Mouse (Mus musculus) hindbrain, embryonic 15.5 days (tissue): ENCODE data around the gene A930002H24Rik. TPM values are rescaled to one million over a fixed set of nuclear protein-coding genes. Genes with fewer than 3 reads are reported as not detected.

Experiments used
- ATAC-seq: fragments of 200-750 bp; cut with Nextera tagmentation; 2 replicates; pipeline ENCODE4 v1.8.0; 2017; ENCODE audit warnings: low read depth, moderate number of reproducible peaks, moderate TSS enrichment; ENCODE audit not compliant: low FRiP score
- H3K27ac ChIP-seq: fragments of 300-500 bp; sonication (generic); replicated peaks from 2 replicates; pipeline ENCODE4 v1.5.1; 2015; ENCODE audit warnings: mild to moderate bottlenecking, inconsistent platforms
- H3K27me3 ChIP-seq: fragments of 300-500 bp; sonication (generic); 2 replicates; pipeline ENCODE4 v1.6.1; 2015; ENCODE audit warnings: control low read depth, inconsistent platforms
- H3K36me3 ChIP-seq: fragments of 300-500 bp; sonication (generic); 2 replicates; pipeline ENCODE4 v1.6.1; 2015; ENCODE audit warnings: control low read depth, inconsistent platforms
- H3K4me1 ChIP-seq: fragments of 300-500 bp; sonication (generic); replicated peaks from 2 replicates; pipeline ENCODE4 v1.6.1; 2015; ENCODE audit warnings: control low read depth, inconsistent platforms
- H3K4me2 ChIP-seq: fragments of 300-500 bp; sonication (generic); 2 replicates; pipeline ENCODE4 v1.6.1; 2015; ENCODE audit warnings: moderate library complexity, mild to moderate bottlenecking, inconsistent platforms
- H3K4me3 ChIP-seq: fragments of 300-500 bp; sonication (generic); 2 replicates; pipeline ENCODE4 v1.5.1; 2015; ENCODE audit warnings: mild to moderate bottlenecking, inconsistent platforms
- H3K9ac ChIP-seq: fragments of 300-500 bp; sonication (generic); 2 replicates; pipeline ENCODE4 v1.6.1; 2015; ENCODE audit warnings: inconsistent platforms
- H3K9me3 ChIP-seq: fragments of 300-500 bp; sonication (generic); 2 replicates; pipeline ENCODE4 v1.6.1; 2016; ENCODE audit warnings: control low read depth, inconsistent platforms
- WGBS: fragments of 180-500 bp; shearing (Covaris S2); methylation state at CpG from one replicate; pipeline ENCODE4 v1.1.7; 2015; 5-methylcytosine and 5-hydroxymethylcytosine counted together
- polyA plus RNA-seq: library from polyadenylated mRNA; unstranded; fragments of >200 nt; fragmentation: Nextera tagmentation; extraction: Ambion mirVana; gene quantifications from 2 replicates; pipeline ENCODE4 v1.2.1, GENCODE M21; 2015

Gene A930002H24Rik
- polyA plus RNA-seq = 3.1 and 3.3 TPM in 2 replicates

DNA sequence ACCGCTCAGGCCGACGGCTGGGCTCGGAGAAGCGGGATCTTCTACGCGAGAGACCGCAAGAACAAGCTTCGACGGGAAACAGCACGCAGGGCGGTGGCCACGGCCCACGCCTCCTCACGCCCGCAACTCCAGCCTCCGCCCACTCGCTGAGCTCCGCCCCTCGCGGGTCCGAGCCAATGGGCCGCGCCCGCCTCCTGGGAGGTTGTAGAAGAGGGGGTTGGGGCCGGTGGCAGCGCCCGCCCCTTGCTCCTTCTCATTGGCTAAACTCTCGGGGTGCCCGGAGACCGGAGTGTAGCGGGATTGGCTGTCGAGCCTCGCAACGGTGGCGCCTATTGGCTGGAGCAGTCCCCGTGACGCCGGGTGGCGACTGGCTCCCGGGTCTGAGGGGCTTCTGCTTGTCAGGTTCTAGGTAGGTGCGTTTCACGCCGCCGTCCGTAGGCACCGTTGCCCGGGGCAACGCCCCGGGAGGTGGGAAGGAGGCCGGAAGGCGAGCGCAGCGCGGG, at the start of gene A930002H24Rik:
Gene A930002H24Rik, minus strand, starts transcription at position 145 of the 503 bp plus-strand sequence.
- Histone ChIP-seq H3K4me3 (peak within 1 kb of the TSS; percentile 98), H3K36me3 (no peaks in the 10 kb centered on the region), H3K9ac (peak within 1 kb of the TSS; percentile 97), H3K27ac (peak within 1 kb of the TSS; percentile 97), H3K27me3 (no peaks in the 10 kb centered on the region), H3K4me1 (peaks cover 16% of the 10 kb centered on the region), H3K4me2 (peak within 1 kb of the TSS; percentile 89), H3K9me3 (no peaks in the 10 kb centered on the region)
- peak; percentile 100 for ATAC-seq
- WGBS = under 1% methylated on average over 54 of the region's 55 CpGs

DNA sequence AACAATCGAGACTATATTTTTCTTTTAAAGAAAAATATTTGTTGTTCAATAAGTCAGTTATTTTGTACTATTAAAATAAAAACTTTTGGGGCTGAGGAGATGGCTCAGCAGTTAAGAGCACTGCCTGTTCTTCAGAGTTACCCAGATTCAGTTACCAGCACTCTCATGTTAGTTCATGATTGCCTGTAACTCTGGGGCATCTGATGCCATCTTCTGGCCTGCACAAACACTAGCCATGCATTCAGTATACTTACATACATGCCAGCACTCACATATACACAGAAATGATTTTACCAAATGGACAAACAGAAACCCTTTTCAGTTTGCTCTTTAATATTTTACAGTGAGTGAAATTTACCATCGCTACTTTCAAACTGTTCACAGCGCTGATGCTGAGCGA, 45.7 kb upstream of the A930002H24Rik start:
- Histone ChIP-seq H3K4me3 (no peak overlapping the region), H3K27me3 (no peaks in the 10 kb centered on the region), H3K27ac (no peak overlapping the region), H3K9me3 (no peaks in the 10 kb centered on the region), H3K4me1 (no peaks in the 10 kb centered on the region), H3K9ac (no peak overlapping the region), H3K36me3 (peaks cover 6% of the 10 kb centered on the region), H3K4me2 (no peak overlapping the region)
- 96% methylated on average over 4 of the region's 4 CpGs for WGBS
- no peak for ATAC-seq

DNA sequence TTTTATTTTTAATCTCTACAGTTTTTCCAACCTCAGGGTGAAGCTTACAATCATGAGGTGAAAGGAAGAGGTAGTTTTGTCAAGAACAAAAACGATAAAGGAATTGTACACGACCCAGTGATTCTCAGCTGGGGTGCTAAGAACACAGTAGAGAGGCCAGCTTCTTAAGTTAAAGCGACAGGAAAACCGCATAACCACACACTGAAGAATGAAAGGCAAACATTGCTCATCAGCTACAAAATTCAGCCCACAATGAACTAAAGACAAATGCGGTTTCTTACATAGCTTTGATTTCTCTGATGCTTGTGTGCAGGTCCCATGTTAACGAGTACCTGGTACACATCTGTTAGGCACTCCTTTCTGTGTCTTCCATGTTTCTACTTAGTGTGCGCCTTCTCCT, 33.5 kb upstream of the A930002H24Rik start:
- ATAC-seq = no peak
- Histone ChIP-seq H3K9ac (no peak overlapping the region), H3K4me1 (no peaks in the 10 kb centered on the region), H3K27me3 (no peaks in the 10 kb centered on the region), H3K4me2 (no peak overlapping the region), H3K36me3 (peaks cover 4% of the 10 kb centered on the region; the same call in 1 of the 2 replicates), H3K27ac (no peak overlapping the region), H3K4me3 (no peak overlapping the region), H3K9me3 (no peaks in the 10 kb centered on the region)
- 84% methylated on average over 7 of the region's 7 CpGs for WGBS

DNA sequence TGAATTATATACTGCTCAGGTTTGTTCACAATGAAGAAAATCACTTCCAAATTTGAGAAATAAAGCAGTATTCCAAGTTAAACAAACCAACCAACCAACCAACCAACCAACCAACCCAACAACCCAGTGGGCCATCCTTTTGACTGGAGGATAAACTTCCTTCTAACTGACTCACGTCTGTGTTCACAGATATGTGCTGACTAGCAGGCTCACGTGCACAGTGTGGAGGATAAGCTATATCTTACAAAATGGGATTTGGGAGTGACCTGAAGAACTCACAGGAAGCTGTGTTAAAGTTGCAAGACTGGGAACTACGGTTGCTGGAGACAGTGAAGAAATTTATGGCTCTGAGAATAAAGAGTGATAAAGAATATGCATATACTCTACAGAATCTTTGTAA, 32.2 kb upstream of the A930002H24Rik start:
- no peak overlapping the region for H3K4me3 ChIP-seq

DNA sequence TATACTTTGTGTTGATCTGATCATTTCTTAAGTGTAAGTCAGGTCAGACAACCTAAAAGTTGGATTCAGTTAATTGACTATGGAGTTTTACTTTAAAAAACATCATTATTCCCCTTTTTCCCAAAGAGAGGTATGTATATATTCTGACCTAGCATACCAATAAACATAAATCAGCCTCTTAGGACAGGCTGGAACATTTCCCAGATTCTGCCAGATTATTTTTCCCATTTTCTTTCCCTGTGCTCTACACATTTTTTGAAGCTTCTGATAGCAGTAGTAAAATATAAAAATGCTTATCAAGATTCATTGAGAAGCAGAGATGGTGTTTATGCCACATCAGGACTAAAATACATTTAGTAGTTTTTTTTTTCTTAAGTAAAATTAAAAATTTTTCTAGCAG, 27.0 kb upstream of the A930002H24Rik start:
- Histone ChIP-seq H3K4me3 (no peak overlapping the region), H3K27me3 (no peaks in the 10 kb centered on the region), H3K4me2 (no peak overlapping the region), H3K27ac (no peak overlapping the region), H3K9ac (no peak overlapping the region), H3K9me3 (no peaks in the 10 kb centered on the region), H3K36me3 (no peaks in the 10 kb centered on the region), H3K4me1 (no peaks in the 10 kb centered on the region)
- no peak for ATAC-seq

More for the DNA sequence above, 32.2 kb upstream of the A930002H24Rik start:
- no peak overlapping the region for H3K9ac ChIP-seq
- peaks cover 4% of the 10 kb centered on the region; the same call in 1 of the 2 replicates for H3K36me3 ChIP-seq
- no peak overlapping the region for H3K27ac ChIP-seq
- no peaks in the 10 kb centered on the region for H3K9me3 ChIP-seq
- H3K4me1 ChIP-seq = no peaks in the 10 kb centered on the region
- WGBS = 90% methylated on average over 3 of the region's 3 CpGs
- ATAC-seq = no peak
- H3K4me2 ChIP-seq = no peak overlapping the region
- no peaks in the 10 kb centered on the region for H3K27me3 ChIP-seq

DNA sequence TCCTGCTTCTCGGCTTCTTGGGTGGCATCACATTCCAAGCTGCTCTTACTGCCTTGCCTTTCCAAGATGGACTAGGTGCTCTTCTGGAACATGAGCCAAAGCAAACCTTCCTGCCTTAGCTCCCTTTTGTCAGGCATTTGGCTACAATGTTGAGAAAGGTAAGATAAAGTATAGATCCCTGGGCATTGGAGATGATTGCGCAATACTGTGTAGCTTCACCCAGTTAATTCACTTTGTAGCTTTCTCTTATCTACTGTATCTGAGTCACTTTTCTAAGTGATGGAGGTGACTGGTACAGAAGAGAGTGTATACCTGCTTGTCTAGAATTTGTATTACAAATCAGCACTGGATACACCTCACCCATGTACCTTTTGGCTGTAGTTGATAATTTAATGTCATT, 23.4 kb upstream of the A930002H24Rik start:
- 97% methylated on average over 2 of the region's 2 CpGs for WGBS
- no peaks in the 10 kb centered on the region for H3K27me3 ChIP-seq
- no peak for ATAC-seq

DNA sequence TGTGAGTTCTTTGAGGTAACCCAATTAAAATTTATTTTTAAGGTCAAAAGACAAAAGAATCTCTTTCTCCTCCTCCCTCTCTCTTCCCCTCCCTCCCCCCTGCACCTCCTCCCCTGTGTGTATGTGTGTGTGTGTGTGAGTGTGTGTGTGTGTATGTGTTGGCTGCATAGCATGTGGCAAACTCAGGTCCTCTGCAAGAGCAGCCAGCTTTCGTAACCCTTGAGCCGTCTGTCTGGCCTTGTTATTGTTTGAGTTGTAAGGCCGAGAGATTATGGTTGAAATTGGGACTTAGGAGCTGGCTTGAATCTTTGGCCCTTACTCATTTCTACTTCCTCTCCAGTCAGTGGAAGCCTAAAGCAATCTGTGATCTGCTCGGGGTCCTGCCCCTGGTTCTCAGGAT, 16.4 kb upstream of the A930002H24Rik start:
- 89% methylated on average over 4 of the region's 4 CpGs for WGBS
- Histone ChIP-seq H3K4me3 (no peak overlapping the region), H3K9me3 (no peaks in the 10 kb centered on the region), H3K9ac (no peak overlapping the region), H3K27me3 (no peaks in the 10 kb centered on the region), H3K4me2 (no peak overlapping the region), H3K36me3 (no peaks in the 10 kb centered on the region), H3K27ac (no peak overlapping the region), H3K4me1 (no peaks in the 10 kb centered on the region)
- no peak for ATAC-seq

More for the DNA sequence above, 23.4 kb upstream of the A930002H24Rik start:
- Histone ChIP-seq H3K9me3 (no peaks in the 10 kb centered on the region), H3K4me3 (no peak overlapping the region), H3K4me2 (no peak overlapping the region), H3K9ac (no peak overlapping the region), H3K4me1 (no peaks in the 10 kb centered on the region), H3K27ac (no peak overlapping the region), H3K36me3 (no peaks in the 10 kb centered on the region)

DNA sequence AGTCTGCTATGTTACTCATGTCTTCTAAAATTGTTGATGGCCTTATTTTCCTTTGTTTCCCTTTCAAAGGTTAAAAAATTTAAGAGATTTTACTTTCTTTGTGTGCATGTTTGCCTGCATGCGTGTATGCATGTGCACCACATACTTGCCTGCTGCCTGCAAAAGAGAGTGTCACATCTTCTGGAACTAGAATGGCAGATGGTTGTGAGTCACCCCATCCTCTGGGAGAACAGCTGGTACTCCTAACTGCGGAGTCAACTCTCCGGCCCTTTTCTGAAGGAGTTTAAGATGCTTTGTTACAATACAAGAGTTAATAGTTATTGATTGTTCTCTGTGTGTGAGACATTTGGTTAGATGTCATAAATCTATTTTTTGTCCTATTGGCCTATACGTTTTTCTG, 15.3 kb upstream of the A930002H24Rik start:
- Histone ChIP-seq H3K36me3 (no peaks in the 10 kb centered on the region), H3K9me3 (no peaks in the 10 kb centered on the region), H3K4me1 (no peaks in the 10 kb centered on the region), H3K4me3 (no peak overlapping the region), H3K4me2 (no peak overlapping the region), H3K27me3 (no peaks in the 10 kb centered on the region), H3K9ac (no peak overlapping the region), H3K27ac (no peak overlapping the region)
- no peak for ATAC-seq
- WGBS = 66% methylated on average over 4 of the region's 4 CpGs

DNA sequence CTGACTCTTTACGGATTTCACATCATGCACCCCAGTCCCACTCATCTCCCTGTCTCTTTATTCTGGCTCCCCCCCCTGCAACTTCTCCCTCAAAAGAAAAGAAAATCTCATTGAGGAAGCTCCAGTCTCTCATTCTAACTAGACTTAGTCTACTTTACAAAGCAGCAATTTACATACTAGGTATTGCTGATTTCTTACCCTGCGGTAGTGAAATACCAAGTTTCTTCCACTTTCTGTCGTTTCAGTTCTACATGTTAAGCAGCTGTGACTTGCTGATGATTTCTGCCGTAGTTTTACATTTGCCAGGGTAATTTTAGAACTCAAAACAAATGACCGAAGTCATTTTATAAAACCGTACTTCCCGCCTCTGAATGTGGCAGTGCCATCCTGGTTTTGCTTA, 8.2 kb upstream of the A930002H24Rik start:
- WGBS = 95% methylated on average over 7 of the region's 7 CpGs
- no peak for ATAC-seq
- no peaks in the 10 kb centered on the region for H3K36me3 ChIP-seq

DNA sequence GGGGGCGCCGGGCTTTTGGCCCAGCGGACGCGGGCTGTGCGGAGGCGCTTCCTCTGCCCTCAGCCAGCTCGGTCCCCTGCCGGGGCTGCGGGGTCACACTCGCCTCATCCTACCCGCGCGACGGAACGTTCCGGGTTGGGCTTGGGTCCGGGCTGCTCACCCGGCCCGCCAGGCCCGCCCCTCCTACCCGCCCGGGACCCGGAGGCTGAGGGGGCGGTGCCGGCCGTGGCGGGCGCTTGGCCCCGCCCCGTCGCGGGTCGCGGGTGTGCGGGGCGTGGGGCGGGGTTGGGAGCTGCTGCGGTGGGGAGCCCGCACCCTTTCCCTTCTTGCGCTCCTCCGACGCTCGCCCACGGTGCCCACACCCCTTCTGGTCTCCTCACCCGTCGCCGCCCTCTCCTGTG, 580 bp upstream of the A930002H24Rik start:
- H3K27me3 ChIP-seq = no peaks in the 10 kb centered on the region
- H3K36me3 ChIP-seq = no peaks in the 10 kb centered on the region
- H3K4me1 ChIP-seq = peaks cover 16% of the 10 kb centered on the region
- H3K27ac ChIP-seq = peak overlapping the region; percentile 97
- WGBS = 0% methylated on average over 38 of the region's 48 CpGs
- peak overlapping the region; percentile 98 for H3K4me3 ChIP-seq
- no peaks in the 10 kb centered on the region for H3K9me3 ChIP-seq
- H3K4me2 ChIP-seq = peak overlapping the region; percentile 86
- ATAC-seq = peak; percentile 83
- H3K9ac ChIP-seq = peak overlapping the region; percentile 97

More for the DNA sequence above, 8.2 kb upstream of the A930002H24Rik start:
- no peak overlapping the region for H3K9ac ChIP-seq
- H3K4me2 ChIP-seq = no peak overlapping the region
- H3K9me3 ChIP-seq = no peaks in the 10 kb centered on the region
- H3K27me3 ChIP-seq = no peaks in the 10 kb centered on the region
- no peak overlapping the region for H3K4me3 ChIP-seq
- H3K27ac ChIP-seq = no peak overlapping the region
- H3K4me1 ChIP-seq = no peaks in the 10 kb centered on the region

DNA sequence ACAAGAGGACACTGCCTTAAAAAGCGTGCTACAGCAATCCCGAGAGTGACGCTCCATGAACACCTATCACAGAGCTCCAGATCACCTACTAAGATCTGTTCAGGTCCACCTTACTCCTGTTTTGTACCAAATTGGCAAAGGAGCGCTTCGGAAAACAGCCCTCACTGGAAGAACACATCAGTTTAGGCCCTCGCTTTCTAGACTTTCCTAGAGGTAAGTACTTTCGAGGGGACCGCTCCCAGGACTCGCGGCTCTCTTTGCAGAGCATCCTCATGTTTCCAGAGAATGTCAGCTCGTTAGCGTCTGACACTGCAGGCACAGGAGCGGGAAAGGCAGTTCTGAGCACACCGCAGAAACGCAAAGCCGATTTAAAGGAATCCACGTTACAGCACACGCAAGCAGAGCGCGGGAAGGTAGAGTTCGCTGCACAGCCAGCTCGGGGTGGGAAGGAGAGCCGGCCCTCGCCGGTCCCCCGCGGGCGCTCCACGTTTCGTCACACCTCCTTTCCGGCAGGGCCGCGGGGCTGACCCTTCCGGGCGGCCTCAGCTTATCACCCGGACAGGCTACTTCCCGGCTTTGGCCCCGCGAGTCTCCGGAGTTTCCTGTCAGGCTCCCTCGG, 470 bp downstream of the A930002H24Rik start, which contains the start of gene Fer:
Gene Fer, plus strand, starts transcription at position 51 of the 619 bp plus-strand sequence.
- ATAC-seq = no peak
- no peaks in the 10 kb centered on the region for H3K36me3 ChIP-seq
- no peaks in the 10 kb centered on the region for H3K27me3 ChIP-seq
- peaks cover 16% of the 10 kb centered on the region for H3K4me1 ChIP-seq
- peak within 1 kb of the TSS; percentile 97 for H3K9ac ChIP-seq
- H3K4me3 ChIP-seq = peak within 1 kb of the TSS; percentile 98
- H3K9me3 ChIP-seq = no peaks in the 10 kb centered on the region
- H3K27ac ChIP-seq = peak within 1 kb of the TSS; percentile 97
- under 1% methylated on average over 41 of the region's 41 CpGs for WGBS
- peak within 1 kb of the TSS; percentile 89 for H3K4me2 ChIP-seq

DNA sequence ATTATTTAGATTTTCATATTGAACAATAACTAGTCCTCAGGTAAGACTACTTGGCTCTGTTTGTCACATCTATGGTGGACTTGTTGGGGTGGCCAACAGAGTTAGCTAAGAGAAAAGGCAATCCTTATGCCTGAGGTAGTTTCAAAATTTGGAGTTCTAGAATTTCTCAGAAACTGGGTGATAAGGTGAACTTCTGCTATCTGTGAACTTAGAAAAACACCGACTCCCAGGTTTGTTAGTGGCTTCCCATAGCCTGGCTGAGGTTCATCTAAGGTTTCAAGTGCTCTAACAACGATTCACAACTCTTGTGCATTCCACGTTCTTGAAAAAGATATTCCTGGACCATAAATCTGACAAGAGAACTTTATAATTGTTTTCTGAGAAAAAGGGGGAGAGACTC, 1.2 kb downstream of the A930002H24Rik start:
- Histone ChIP-seq H3K27ac (no peak overlapping the region), H3K36me3 (no peaks in the 10 kb centered on the region), H3K27me3 (no peaks in the 10 kb centered on the region), H3K4me3 (no peak overlapping the region), H3K9me3 (no peaks in the 10 kb centered on the region), H3K9ac (no peak overlapping the region), H3K4me1 (peaks cover 16% of the 10 kb centered on the region), H3K4me2 (peak overlapping the region; percentile 89)
- 74% methylated on average over 3 of the region's 3 CpGs for WGBS
- no peak for ATAC-seq
